Comparison of ENCODE assay signal across 9 mouse cellular contexts in the genomic region with DNA sequence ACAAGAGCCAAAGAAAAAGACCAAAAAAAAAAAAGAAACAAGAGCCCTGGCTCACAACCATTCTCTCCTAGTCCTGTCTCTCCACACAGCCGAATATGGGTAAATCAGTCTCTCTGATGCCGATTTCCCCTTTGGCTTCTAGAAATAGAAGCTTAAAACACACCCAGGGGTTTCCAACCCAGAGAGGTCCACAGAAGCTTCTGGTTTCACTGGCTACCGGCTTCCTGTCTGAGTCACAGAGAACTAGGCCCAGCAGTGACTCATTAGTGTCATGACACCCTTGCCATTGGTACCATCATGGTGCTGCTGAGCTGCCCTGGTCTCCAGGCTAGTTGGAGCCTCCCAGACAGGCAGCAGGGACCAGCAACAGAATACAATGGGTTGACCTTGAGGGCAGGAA. TPM values are rescaled to one million over a fixed set of nuclear protein-coding genes. Genes with fewer than 3 reads are reported as not detected.
A peak's percentile ranks its signal among the peaks of the same experiment; 100 is the strongest.
DNase-seq lines count a peak whose midpoint lies in the region; ATAC-seq and TF ChIP-seq lines count a peak whose summit lies in the region.
"Had no signal": no experiment of that assay in that cellular context is flagged by ENCODE, and none has a peak within 500 bp of the region (broad histone marks: within the 10 kb centered on the region; RNA-seq: fewer than 3 reads in every experiment).

No protein-coding gene starts in this region.

- peak overlapping the region; percentile 70; the same call in 1 of the 2 replicates for H3K4me2 ChIP-seq in CH12.LX (ENCODE audit: insufficient read depth, low read depth, poor library complexity, severe bottlenecking)
- no peak overlapping the region for H3K4me2 ChIP-seq in heart, postnatal 0 days (ENCODE audit: low read depth, low read length)
- H3K4me2 ChIP-seq: hindbrain, embryonic 15.5 days had no signal

- no peak for TF ChIP-seq POLR2A in heart, adult 2 months (IDR thresholded peaks at IDR 0.05; ENCODE audit: insufficient read depth, low read depth, low read length)
- TF ChIP-seq POLR2A in CH12.LX (IDR thresholded peaks at IDR 0.05; ENCODE audit: low read depth, low read length) = no peak; the same call in 1 of the 2 replicates

- H3K9me3 ChIP-seq in CH12.LX (replicated peaks; ENCODE audit: low read length) = peaks cover 7% of the 10 kb centered on the region
- no peaks in the 10 kb centered on the region for H3K9me3 ChIP-seq in heart, postnatal 0 days (replicated peaks; ENCODE audit: control insufficient read depth, low read length)
- no peaks in the 10 kb centered on the region for H3K9me3 ChIP-seq in megakaryocyte, embryonic 14.5 days
- H3K9me3 ChIP-seq: hindbrain, embryonic 15.5 days had no signal

- H3K4me1 ChIP-seq in heart, adult 2 months (ENCODE audit: control insufficient read depth, insufficient read depth, low read length) = peaks cover 11% of the 10 kb centered on the region
- H3K4me1 ChIP-seq in CH12.LX (ENCODE audit: control insufficient read depth in 1 of 2, insufficient read depth in 2 of 2) = peaks cover 10 to 41% of the 10 kb centered on the region in 2 experiments
- peaks cover 3% of the 10 kb centered on the region; the same call in 1 of the 2 replicates for H3K4me1 ChIP-seq in heart, postnatal 0 days (ENCODE audit: control insufficient read depth, insufficient read depth)
- H3K4me1 ChIP-seq in megakaryocyte, embryonic 14.5 days = peaks cover 57% of the 10 kb centered on the region
- H3K4me1 ChIP-seq: hindbrain, embryonic 15.5 days had no signal

- in situ Hi-C loops in CH12.LX (cut with MboI; ENCODE audit: low pct_ligation_motif_present, low pct_unique_long_range_greater_than_20kb, low sequenced_read_pairs) = no loop called here

- H3K4me3 ChIP-seq in heart, adult 2 months = no peak overlapping the region
- peak overlapping the region in 1 of 3 experiments; percentile 21 for H3K4me3 ChIP-seq in CH12.LX (replicated peaks in 1 of 3; ENCODE audit: low read depth in 2 of 3, low read length in 2 of 3, poor library complexity in 1 of 3)
- no peak overlapping the region for H3K4me3 ChIP-seq in heart, postnatal 0 days (ENCODE audit: low read depth, low read length)
- peak overlapping the region; percentile 35 for H3K4me3 ChIP-seq in megakaryocyte, embryonic 14.5 days (replicated peaks)
- H3K4me3 ChIP-seq: hindbrain, embryonic 15.5 days had no signal

- ATAC-seq in heart, postnatal 0 days (ENCODE audit: insufficient read depth, low read depth) = no peak

- dilution Hi-C loops in CH12.LX (cut with MboI; ENCODE audit: extremely low pct_ligation_motif_present, extremely low pct_unique_long_range_greater_than_20kb, low sequenced_read_pairs) = no loop called here

- peak overlapping the region; percentile 54 for H3K27ac ChIP-seq in heart, adult 2 months
- peak overlapping the region; percentile 95 for H3K27ac ChIP-seq in CH12.LX (ENCODE audit: insufficient read depth, low read depth)
- H3K27ac ChIP-seq in heart, postnatal 0 days (ENCODE audit: low read depth) = peak overlapping the region; percentile 23; the same call in 1 of the 2 replicates
- H3K27ac ChIP-seq: hindbrain, embryonic 15.5 days had no signal

- no peak for TF ChIP-seq EP300 in heart, adult 2 months (IDR thresholded peaks at IDR 0.05; ENCODE audit: insufficient read depth, low read depth, low read length)
- peak; percentile 86 for TF ChIP-seq EP300 in CH12.LX (IDR thresholded peaks at IDR 0.05; ENCODE audit: low read length)
- no peak for TF ChIP-seq EP300 in heart, postnatal 0 days (IDR thresholded peaks at IDR 0.05; ENCODE audit: low read depth)

- H3K36me3 ChIP-seq in heart, adult 2 months (ENCODE audit: control insufficient read depth, insufficient read depth, low read length) = no peaks in the 10 kb centered on the region
- no peaks in the 10 kb centered on the region for H3K36me3 ChIP-seq in CH12.LX (replicated peaks in 1 of 2; ENCODE audit: control insufficient read depth in 1 of 2, insufficient read depth in 1 of 2, low read length in 1 of 2)
- no peaks in the 10 kb centered on the region for H3K36me3 ChIP-seq in heart, postnatal 0 days (replicated peaks; ENCODE audit: control insufficient read depth, insufficient read depth, low read length)
- no peaks in the 10 kb centered on the region for H3K36me3 ChIP-seq in megakaryocyte, embryonic 14.5 days (replicated peaks; ENCODE audit: low read length)
- H3K36me3 ChIP-seq: hindbrain, embryonic 15.5 days had no signal

- no peak overlapping the region for H3K9ac ChIP-seq in heart, adult 2 months (ENCODE audit: low read depth, low read length)
- H3K9ac ChIP-seq in CH12.LX (ENCODE audit: insufficient read depth, low read depth) = peak overlapping the region; percentile 66
- no peak overlapping the region for H3K9ac ChIP-seq in heart, postnatal 0 days (replicated peaks; ENCODE audit: low read depth, low read length)
- H3K9ac ChIP-seq: hindbrain, embryonic 15.5 days had no signal

- H3K79me2 ChIP-seq in heart, adult 2 months (replicated peaks; ENCODE audit: control insufficient read depth, insufficient read depth, low read length) = no peaks in the 10 kb centered on the region
- no peaks in the 10 kb centered on the region for H3K79me2 ChIP-seq in CH12.LX (replicated peaks; ENCODE audit: control insufficient read depth, extremely low read depth, insufficient read depth, poor library complexity, severe bottlenecking)

- 23% methylated on average over 3 of the region's 3 CpGs for WGBS in heart, adult 2 months
- 41% methylated on average over 3 of the region's 3 CpGs for WGBS in heart, postnatal 0 days

- DNase-seq in heart, adult 2 months = peak in 1 of 2 experiments; percentile 53
- DNase-seq in heart, adult 8-10 months (ENCODE audit: low spot score) = no peak
- peak; percentile 91 for DNase-seq in CH12.LX (ENCODE audit: extremely low read depth)
- DNase-seq in heart, postnatal 0 days (ENCODE audit: low spot score) = no peak
- no peak for DNase-seq in cerebellum, postnatal 36 days
- DNase-seq in embryo, embryonic 10.5 days (ENCODE audit: low spot score) = no peak
- no peak for DNase-seq in urinary bladder, adult 18-20 months (ENCODE audit: low spot score in 2 of 2)

- intact Hi-C loops in heart, adult 2 months (cut with DNase I) = no loop called here

- H3K27me3 ChIP-seq in heart, adult 2 months (ENCODE audit: control insufficient read depth, insufficient read depth, low read length) = no peaks in the 10 kb centered on the region
- H3K27me3 ChIP-seq in CH12.LX (replicated peaks) = no peaks in the 10 kb centered on the region
- no peaks in the 10 kb centered on the region for H3K27me3 ChIP-seq in heart, postnatal 0 days (ENCODE audit: control insufficient read depth, insufficient read depth, low read length)
- no peaks in the 10 kb centered on the region for H3K27me3 ChIP-seq in megakaryocyte, embryonic 14.5 days (replicated peaks)
- H3K27me3 ChIP-seq: hindbrain, embryonic 15.5 days had no signal

- TF ChIP-seq RAD21 in CH12.LX (IDR thresholded peaks at IDR 0.05; ENCODE audit: low read depth, low read length) = no peak

- TF ChIP-seq CTCF in heart, adult 2 months (IDR thresholded peaks at IDR 0.05) = no peak
- TF ChIP-seq CTCF in CH12.LX (conservative IDR thresholded peaks at IDR 0.05 in 1 of 2, IDR thresholded peaks at IDR 0.05 in 1 of 2; ENCODE audit: low read depth in 2 of 2, low read length in 2 of 2) = no peak
- TF ChIP-seq CTCF in heart, postnatal 0 days (IDR thresholded peaks at IDR 0.05; ENCODE audit: low read depth) = no peak

TF ChIP-seq in CH12.LX, 34 proteins besides CTCF, POLR2A, EP300 and RAD21 (continues in another document):
- TF ChIP-seq IRF4 (IDR thresholded peaks at IDR 0.05; ENCODE audit: low read depth, low read length) (peak; percentile 89), MAZ (IDR thresholded peaks at IDR 0.05; ENCODE audit: low read depth, low read length) (peak; percentile 70; the same call in 1 of the 2 replicates), POLR2AphosphoS2 (IDR thresholded peaks at IDR 0.05; ENCODE audit: low read depth, low read length) (no peak), NRF1 (IDR thresholded peaks at IDR 0.05; ENCODE audit: low read depth, low read length) (peak; percentile 45; the same call in 1 of the 2 replicates), JUND (conservative IDR thresholded peaks at IDR 0.05; ENCODE audit: low read depth, low read length) (peak; percentile 84), ETS1 (conservative IDR thresholded peaks at IDR 0.05; ENCODE audit: low read depth, low read length) (peak; percentile 94), JUN (IDR thresholded peaks at IDR 0.05; ENCODE audit: insufficient read depth, low read depth, low read length) (peak; percentile 75), KAT2A (IDR thresholded peaks at IDR 0.05; ENCODE audit: insufficient replicate concordance, low read length) (0 out of 2 replicates have a peak, but pooled peaks have one; percentile 39), ZNF384 (IDR thresholded peaks at IDR 0.05; ENCODE audit: low read depth, low read length) (peak; percentile 75), UBTF (IDR thresholded peaks at IDR 0.05; ENCODE audit: low read depth, low read length) (no peak), USF2 (conservative IDR thresholded peaks at IDR 0.05; ENCODE audit: low read depth, low read length) (no peak), E2F4 (IDR thresholded peaks at IDR 0.05; ENCODE audit: insufficient replicate concordance, low read depth, low read length) (no peak), ZKSCAN1 (IDR thresholded peaks at IDR 0.05; ENCODE audit: borderline replicate concordance, low read depth, low read length) (no peak), MYC (IDR thresholded peaks at IDR 0.05; ENCODE audit: low read depth, low read length) (no peak; the same call in 1 of the 2 replicates), MAFK (IDR thresholded peaks at IDR 0.05; ENCODE audit: insufficient replicate concordance, low read length) (peak; percentile 40; the same call in 1 of the 2 replicates), PAX5 (IDR thresholded peaks at IDR 0.05; ENCODE audit: low read length) (no peak), CHD1 (IDR thresholded peaks at IDR 0.05; ENCODE audit: low read depth, low read length) (peak; percentile 58; the same call in 1 of the 2 replicates), MXI1 (IDR thresholded peaks at IDR 0.05; ENCODE audit: low read depth, low read length) (peak; percentile 61; the same call in 1 of the 2 replicates), NELFE (IDR thresholded peaks at IDR 0.05; ENCODE audit: low read depth, low read length) (no peak; the same call in none of the 2 replicates)

RNA-seq across cellular contexts. Expression of gene Wdr26, which starts 35.4 kb away (rescaled TPM):
- total RNA-seq in heart, adult 2 months (2021) = 10 to 100 TPM; 86.3 to 99.7 TPM
- 30.2 and 52.4 TPM in 2 replicates for polyA plus RNA-seq in heart, adult 2 months (2012; rRNA removed)
- total RNA-seq in heart, adult 8-10 months (2022) = 10 to 100 TPM; 87.5 to 93.5 (median 89.2) TPM
- total RNA-seq in CH12.LX (2012; rRNA removed) = 32.4 and 32.9 TPM in 2 replicates
- 34.2 and 38.7 TPM in 2 replicates for total RNA-seq in CH12.LX (2014; rRNA removed)
- 50.8 and 65.0 TPM in 2 replicates for polyA plus RNA-seq in CH12.LX (2012; ENCODE audit: insufficient read length, low read depth)
- 37.4 and 46.2 TPM in 2 replicates for total RNA-seq in heart, postnatal 0 days (2014; rRNA removed; ENCODE audit: low replicate concordance)
- polyA plus RNA-seq in heart, postnatal 0 days (2015; fragmentation: Nextera tagmentation; extraction: Ambion mirVana) = 34.8 and 38.6 TPM in 2 replicates
- polyA plus RNA-seq in megakaryocyte, embryonic 14.5 days (2012; ENCODE audit: insufficient read depth, low replicate concordance) = 11.4 and 14.3 TPM in 2 replicates

Comparison
In these comparisons a context has a peak if more than half of its experiments do, and no peak if none do; other contexts are left out.
1. H3K27ac ChIP-seq: peak in every context shown above with its lines; median percentile 95 in CH12.LX; 54 in heart, adult 2 months; 23 in heart, postnatal 0 days.